Mouse (Mus musculus) heart, adult 9 months (tissue): ENCODE measurements at regions not wholly inside any gene's neighbourhood (a gene's known extent, or its start where the extent isn't known, plus 50 kb on each side); places are given as distances from the start of the nearest gene placed in this dataset.
A peak's percentile ranks its signal among the peaks of the same experiment; 100 is the strongest.

Source experiments
- DNase-seq, 2 experiments: peaks; one replicate each; pipeline ENCODE4 v3.0.0; 2022; ENCODE audit warnings: low spot score in 2 of 2

DNA sequence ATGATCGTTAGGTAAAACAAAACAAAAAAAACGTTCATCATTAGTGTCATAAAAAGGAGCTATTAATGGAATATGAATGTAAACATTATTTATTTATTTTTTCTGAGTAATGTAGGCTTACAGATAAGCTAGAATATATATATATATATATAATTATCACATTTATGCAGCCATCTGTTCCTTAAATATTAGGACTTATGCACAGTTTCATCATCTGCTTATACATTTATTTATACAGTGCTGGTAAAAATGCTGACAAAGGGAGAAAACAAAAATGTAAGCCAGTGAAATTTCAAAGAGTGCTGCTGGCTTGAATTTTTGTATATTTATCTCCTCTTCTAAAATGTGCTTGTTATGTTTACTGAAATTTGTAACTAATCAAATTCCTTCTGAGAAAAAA, 4841.7 kb upstream of the Gm7489 start:
- DNase-seq, result no peak

DNA sequence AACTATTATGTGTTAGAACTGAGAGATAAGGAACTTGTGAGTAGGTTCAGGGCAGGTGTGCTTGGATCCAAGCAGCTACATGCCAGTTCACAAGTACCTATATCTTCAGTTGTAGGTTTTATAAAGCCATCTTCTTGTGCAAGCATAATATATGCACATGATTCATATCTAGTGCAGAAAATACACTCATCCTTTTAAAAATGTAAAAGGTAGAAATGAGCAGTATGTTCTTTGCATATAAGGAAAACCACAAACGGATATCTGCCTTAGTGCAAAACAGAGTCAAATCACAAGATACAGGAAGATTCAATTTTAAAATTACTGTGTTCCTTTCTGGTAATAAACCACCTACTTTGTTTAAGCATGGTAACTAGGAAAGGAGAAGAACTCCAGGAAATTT, 4819.6 kb upstream of the Gm7489 start:
- no peak for DNase-seq

DNA sequence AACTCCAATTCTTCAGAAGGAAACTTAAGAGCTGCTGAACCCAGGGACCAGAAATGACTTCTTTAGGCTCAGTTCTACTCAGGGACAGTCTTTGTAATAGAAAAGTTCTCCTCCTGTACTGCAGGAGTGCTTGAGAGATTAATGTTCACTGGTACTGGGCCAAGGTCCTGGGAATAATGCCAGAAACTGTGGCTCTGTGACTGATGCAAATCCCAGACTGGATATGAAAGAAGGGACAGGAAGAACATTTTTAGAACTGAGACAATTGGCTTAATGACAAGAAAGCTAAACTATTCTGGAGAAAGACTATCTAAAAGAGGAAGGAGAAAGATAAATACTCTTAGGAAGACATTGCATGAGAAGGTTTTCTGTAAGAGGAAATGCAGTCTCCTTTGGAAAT, 4818.8 kb upstream of the Gm7489 start:
- DNase-seq, result peak; percentile 77 to 83

DNA sequence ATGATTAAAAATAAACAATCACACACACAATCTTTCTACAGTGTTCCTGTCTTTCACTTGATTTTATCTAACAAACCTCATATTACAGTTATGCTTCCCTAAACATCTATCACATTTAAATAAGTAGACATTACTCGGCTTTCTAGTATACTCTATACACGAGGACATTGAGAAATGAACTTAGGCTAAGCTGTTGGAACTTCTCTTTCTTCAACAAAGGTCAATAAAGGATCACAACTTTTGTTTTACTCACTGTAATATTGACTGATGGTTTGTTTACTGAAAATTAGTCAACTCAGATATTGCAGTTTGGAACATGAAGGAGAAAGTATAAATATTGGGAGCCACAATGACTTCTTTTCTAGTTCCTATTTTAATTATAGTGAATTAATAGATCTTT, 4818.3 kb upstream of the Gm7489 start:
- DNase-seq, result no peak
